Mouse (Mus musculus) limb, embryonic 14.5 days (tissue): ENCODE measurements at regions not wholly inside any gene's neighbourhood (a gene's known extent, or its start where the extent isn't known, plus 50 kb on each side); places are given as distances from the start of the nearest gene placed in this dataset.

Experiments used
- ATAC-seq: fragments of 200-750 bp; cut with Nextera tagmentation; 2 replicates; pipeline ENCODE4 v1.8.0; 2017; ENCODE audit warnings: low read depth, moderate number of reproducible peaks, moderate TSS enrichment; ENCODE audit not compliant: low FRiP score
- DNase-seq: peaks from one replicate; pipeline ENCODE4 v3.0.0-alpha.2; 2015; ENCODE audit warnings: low spot score
- H3K27ac ChIP-seq: fragments of 300-500 bp; sonication (generic); replicated peaks from 2 replicates; pipeline ENCODE4 v1.5.1; 2014; ENCODE audit warnings: low read depth, mild to moderate bottlenecking, low read length, moderate library complexity, mixed read lengths
- H3K27me3 ChIP-seq: fragments of 300-500 bp; sonication (generic); 2 replicates; pipeline ENCODE4 v1.6.1; 2014; ENCODE audit warnings: low read length, mixed read lengths; ENCODE audit not compliant: control insufficient read depth, insufficient read depth
- H3K36me3 ChIP-seq: fragments of 300-500 bp; sonication (generic); 2 replicates; pipeline ENCODE4 v1.6.1; 2014; ENCODE audit warnings: mild to moderate bottlenecking, low read length, moderate library complexity, mixed read lengths; ENCODE audit not compliant: control insufficient read depth, insufficient read depth
- H3K4me1 ChIP-seq: fragments of 300-500 bp; sonication (generic); 2 replicates; pipeline ENCODE4 v1.6.1; 2014; ENCODE audit warnings: antibody characterized with exemption, low read length, mixed read lengths; ENCODE audit not compliant: control insufficient read depth, insufficient read depth
- H3K4me2 ChIP-seq: fragments of 300-500 bp; sonication (generic); replicated peaks from 2 replicates; pipeline ENCODE4 v1.6.1; 2014; ENCODE audit warnings: low read depth, mild to moderate bottlenecking, low read length, moderate library complexity; ENCODE audit not compliant: severe bottlenecking
- H3K4me3 ChIP-seq: fragments of 300-500 bp; sonication (generic); replicated peaks from 2 replicates; pipeline ENCODE4 v1.5.1; 2014; ENCODE audit warnings: low read length
- H3K9ac ChIP-seq: fragments of 300-500 bp; sonication (generic); 2 replicates; pipeline ENCODE4 v1.6.1; 2014; ENCODE audit warnings: mild to moderate bottlenecking, low read depth, low read length, moderate library complexity; ENCODE audit not compliant: severe bottlenecking
- H3K9me3 ChIP-seq: fragments of 300-500 bp; sonication (generic); 2 replicates; pipeline ENCODE4 v1.6.1; 2016; ENCODE audit warnings: low read length; ENCODE audit not compliant: control insufficient read depth
- POLR2A ChIP-seq: fragments of 200-500 bp; IDR thresholded peaks from 2 replicates; pipeline ENCODE4 v1.8.0; 2012; ENCODE audit warnings: inconsistent platforms, mild to moderate bottlenecking, moderate library complexity, borderline replicate concordance; ENCODE audit not compliant: insufficient read depth, insufficient read length; ENCODE audit errors: extremely low read depth
- WGBS: fragments of 180-500 bp; shearing (Covaris S2); extraction: QIAGEN DNeasy Blood & Tissue Kit; methylation state at CpG from one replicate; pipeline ENCODE4 v1.1.7; 2014; 5-methylcytosine and 5-hydroxymethylcytosine counted together

- Histone ChIP-seq H3K27me3 (no peaks in the 10 kb centered on the region), H3K27ac (no peak overlapping the region), H3K36me3 (no peaks in the 10 kb centered on the region), H3K4me3 (no peak overlapping the region), H3K9ac (no peak overlapping the region), H3K4me1 (no peaks in the 10 kb centered on the region), H3K4me2 (no peak overlapping the region), H3K9me3 (no peaks in the 10 kb centered on the region)
- DNase-seq = no peak
- WGBS = 67% methylated on average over 1 of the region's 1 CpGs
- no peak for TF ChIP-seq POLR2A
- no peak for ATAC-seq
Measured at GRCm38 (mm10) chr14:45077216-45077615, 89.2 kb downstream of the Ptger2 start.

GRCm38 (mm10) chr14:45079793-45080192 is 91.8 kb downstream of the Ptger2 start:
- DNase-seq (no peak), ATAC-seq (no peak)
- Histone ChIP-seq H3K4me2 (no peak overlapping the region), H3K27ac (no peak overlapping the region), H3K9me3 (no peaks in the 10 kb centered on the region), H3K36me3 (no peaks in the 10 kb centered on the region), H3K4me3 (no peak overlapping the region), H3K9ac (no peak overlapping the region), H3K27me3 (no peaks in the 10 kb centered on the region), H3K4me1 (no peaks in the 10 kb centered on the region)
- WGBS = 80% methylated on average over 1 of the region's 1 CpGs
- no peak for TF ChIP-seq POLR2A

- no peaks in the 10 kb centered on the region for H3K4me1 ChIP-seq
- no peak for TF ChIP-seq POLR2A
- H3K27me3 ChIP-seq = no peaks in the 10 kb centered on the region
- H3K27ac ChIP-seq = no peak overlapping the region
- H3K4me2 ChIP-seq = no peak overlapping the region
- no peak for DNase-seq
- H3K9ac ChIP-seq = no peak overlapping the region
- no peak for ATAC-seq
- H3K9me3 ChIP-seq = no peaks in the 10 kb centered on the region
- H3K36me3 ChIP-seq = no peaks in the 10 kb centered on the region
- no peak overlapping the region for H3K4me3 ChIP-seq
Measured at GRCm38 (mm10) chr14:45080231-45080630, 92.2 kb downstream of the Ptger2 start.

- no peak overlapping the region for H3K4me3 ChIP-seq
- no peak for ATAC-seq
- WGBS = 53% methylated on average over 1 of the region's 1 CpGs
- no peak for DNase-seq
- H3K27me3 ChIP-seq = no peaks in the 10 kb centered on the region
- no peak overlapping the region for H3K4me2 ChIP-seq
- no peak for TF ChIP-seq POLR2A
- H3K27ac ChIP-seq = no peak overlapping the region
- H3K9ac ChIP-seq = no peak overlapping the region
- no peaks in the 10 kb centered on the region for H3K4me1 ChIP-seq
- no peaks in the 10 kb centered on the region for H3K36me3 ChIP-seq
- H3K9me3 ChIP-seq = no peaks in the 10 kb centered on the region
Measured at GRCm38 (mm10) chr14:45083058-45083457, 95.1 kb downstream of the Ptger2 start.
